Mouse (Mus musculus): ENCODE measurements around the gene Tmc8. TPM values are rescaled to one million over a fixed set of nuclear protein-coding genes. Genes with fewer than 3 reads are reported as not detected.
"Not testable (repeated sequence)": the region's sequence is repeated elsewhere in the genome, so short reads cannot be mapped to it uniquely, and the experiment has no call there.

Gene Tmc8
- total RNA-seq, 2 experiments from 2014 or later: 1.0 TPM

- H3K4me3 ChIP-seq: no peak overlapping the region
- H3K27ac ChIP-seq: no peak overlapping the region
- DNase-seq: no peak
- TF ChIP-seq CTCF (IDR thresholded peaks at IDR 0.05): no peak
- intact Hi-C loops (cut with DNase I): no loop called here
These were observed 5.6 kb upstream of the Tmc8 start for GRCm38 (mm10) chr11:117776085-117776792.

- intact Hi-C loops (cut with DNase I): no loop called here
- H3K27ac ChIP-seq: no peak overlapping the region
- H3K4me3 ChIP-seq: no peak overlapping the region
- TF ChIP-seq CTCF (IDR thresholded peaks at IDR 0.05): no peak
- DNase-seq: no peak
These were observed 4.8 kb upstream of the Tmc8 start for GRCm38 (mm10) chr11:117777111-117777510.

GRCm38 (mm10) chr11:117778031-117778430 lies 3.8 kb upstream of the Tmc8 start:
- peak; percentile 58 for DNase-seq
- Histone ChIP-seq H3K27ac (peak overlapping the region; percentile 84), H3K4me3 (no peak overlapping the region)
- TF ChIP-seq CTCF (IDR thresholded peaks at IDR 0.05): no peak
- intact Hi-C loops (cut with DNase I): no loop called here

- Histone ChIP-seq H3K27ac (peak overlapping the region; percentile 84), H3K4me3 (peak overlapping the region; percentile 81)
- intact Hi-C loops (cut with DNase I): no loop called here
- no peak for TF ChIP-seq CTCF (IDR thresholded peaks at IDR 0.05)
- DNase-seq: peak; percentile 44
These were observed 2.9 kb upstream of the Tmc8 start for GRCm38 (mm10) chr11:117778851-117779433.

- peak overlapping the region; percentile 84 for H3K27ac ChIP-seq
- intact Hi-C loops (cut with DNase I): no loop called here
- peak; percentile 76 for DNase-seq
These were observed 2.3 kb upstream of the Tmc8 start for GRCm38 (mm10) chr11:117779434-117780198.

GRCm38 (mm10) chr11:117780199-117780515 lies 1.7 kb upstream of the Tmc8 start:
- intact Hi-C loops (cut with DNase I): no loop called here
- TF ChIP-seq CTCF (IDR thresholded peaks at IDR 0.05): no peak
- Histone ChIP-seq H3K27ac (peak overlapping the region; percentile 84), H3K4me3 (peak overlapping the region; percentile 81)
- DNase-seq: no peak

More at GRCm38 (mm10) chr11:117779434-117780198, 2.3 kb upstream of the Tmc8 start:
- H3K4me3 ChIP-seq: peak overlapping the region; percentile 81
- no peak for TF ChIP-seq CTCF (IDR thresholded peaks at IDR 0.05)

GRCm38 (mm10) chr11:117780582-117781111 lies 1.2 kb upstream of the Tmc8 start:
- intact Hi-C loops (cut with DNase I): no loop called here
- H3K4me3 ChIP-seq: peak overlapping the region; percentile 81
- peak; percentile 90 for DNase-seq
- TF ChIP-seq CTCF (IDR thresholded peaks at IDR 0.05): peak; percentile 15; the same call in 1 of the 2 replicates
- peak overlapping the region; percentile 84 for H3K27ac ChIP-seq

GRCm38 (mm10) chr11:117781199-117781821 lies 566 bp upstream of the Tmc8 start:
- peak overlapping the region; percentile 84 for H3K27ac ChIP-seq
- DNase-seq: peak; percentile 87
- intact Hi-C loops (cut with DNase I): no loop called here
- no peak for TF ChIP-seq CTCF (IDR thresholded peaks at IDR 0.05)
- H3K4me3 ChIP-seq: peak overlapping the region; percentile 81

GRCm38 (mm10) chr11:117782705-117783034 lies 794 bp downstream of the Tmc8 start:
- peak overlapping the region; percentile 81 for H3K4me3 ChIP-seq

GRCm38 (mm10) chr11:117783089-117783488 lies 1.2 kb downstream of the Tmc8 start:
- TF ChIP-seq CTCF (IDR thresholded peaks at IDR 0.05): peak; percentile 69
- intact Hi-C loops (cut with DNase I): no loop called here
- Histone ChIP-seq H3K4me3 (peak overlapping the region; percentile 81), H3K27ac (peak overlapping the region; percentile 84)
- DNase-seq: peak; percentile 69

More at GRCm38 (mm10) chr11:117782705-117783034, 794 bp downstream of the Tmc8 start:
- no peak for DNase-seq
- peak overlapping the region; percentile 84 for H3K27ac ChIP-seq
- no peak for TF ChIP-seq CTCF (IDR thresholded peaks at IDR 0.05)
- intact Hi-C loops (cut with DNase I): no loop called here

- intact Hi-C loops (cut with DNase I): no loop called here
- Histone ChIP-seq H3K4me3 (peak overlapping the region; percentile 81), H3K27ac (peak overlapping the region; percentile 84)
- no peak for TF ChIP-seq CTCF (IDR thresholded peaks at IDR 0.05)
- peak; percentile 55 for DNase-seq
These were observed 1.9 kb downstream of the Tmc8 start for GRCm38 (mm10) chr11:117783683-117784309.

- H3K4me3 ChIP-seq: no peak overlapping the region
- H3K27ac ChIP-seq: no peak overlapping the region
- peak; percentile 76 for TF ChIP-seq CTCF (IDR thresholded peaks at IDR 0.05)
- intact Hi-C loops (cut with DNase I): loop anchor here (1.0 to 5.0 kb wide), 3 partner anchors 44 to 399 kb away; no protein-coding TSS in a partner anchor
- peak; percentile 75 for DNase-seq
These were observed 4.4 kb downstream of the Tmc8 start for GRCm38 (mm10) chr11:117786294-117786693.

GRCm38 (mm10) chr11:117788481-117788880 lies 6.6 kb downstream of the Tmc8 start:
- not testable (repeated sequence) for H3K4me3 ChIP-seq, DNase-seq, H3K27ac ChIP-seq
- intact Hi-C loops (cut with DNase I): loop anchor here (5.0 kb wide), 2 partner anchors 46 to 401 kb away; no protein-coding TSS in a partner anchor
